Mouse (Mus musculus) olfactory bulb, adult 2 months (tissue): Measurements from ENCODE around the gene Crtc1. TPM values are rescaled to one million over a fixed set of nuclear protein-coding genes. Genes with fewer than 3 reads are reported as not detected.

Experiments used
- H3K27ac ChIP-seq: fragments of 200-500 bp; 2 replicates; pipeline ENCODE4 v1.5.1; 2012; ENCODE audit warnings: low read depth, low read length; ENCODE audit not compliant: insufficient read depth
- H3K4me1 ChIP-seq: fragments of 200-500 bp; 2 replicates; pipeline ENCODE4 v1.6.1; 2012; ENCODE audit warnings: low read length; ENCODE audit not compliant: control insufficient read depth, insufficient read depth
- H3K4me3 ChIP-seq: fragments of 200-500 bp; 2 replicates; pipeline ENCODE4 v1.5.1; 2012; ENCODE audit warnings: mild to moderate bottlenecking, low read depth, low read length, moderate library complexity; ENCODE audit not compliant: insufficient read depth
- CTCF ChIP-seq: fragments of 200-500 bp; IDR thresholded peaks from 2 replicates; pipeline ENCODE4 v1.5.1; 2012; ENCODE audit warnings: low read depth, mild to moderate bottlenecking, low read length, moderate library complexity; ENCODE audit not compliant: insufficient read depth
- POLR2A ChIP-seq: fragments of 200-500 bp; IDR thresholded peaks from 2 replicates; pipeline ENCODE4 v1.6.1; 2012; ENCODE audit warnings: mild to moderate bottlenecking, low read depth, low read length, moderate library complexity; ENCODE audit not compliant: insufficient read depth
- WGBS: fragments of 180-500 bp; shearing (Covaris S2); methylation state at CpG from one replicate; pipeline ENCODE4 v1.1.7; 2018; 5-methylcytosine and 5-hydroxymethylcytosine counted together
- polyA plus RNA-seq: library from polyadenylated mRNA; stranded (reverse); fragments of >200 nt; gene quantifications from 2 replicates; pipeline ENCODE4 v1.2.4, GENCODE M21; 2012; ENCODE audit warnings: low replicate concordance; ENCODE audit not compliant: missing spikeins, insufficient read depth, insufficient read length

The Crtc1 gene
- polyA plus RNA-seq = not detected in 2 replicates

GRCm38 (mm10) chr8:70439055-70439847 is at the start of gene Crtc1:
TSS of gene Crtc1 (minus strand) at chr8:70439579.
- TF ChIP-seq POLR2A (peak; percentile 95), CTCF (no peak)
- H3K4me3 ChIP-seq = peak within 1 kb of the TSS; percentile 87
- under 1% methylated on average over 70 of the region's 70 CpGs for WGBS
- peak within 1 kb of the TSS; percentile 79 for H3K27ac ChIP-seq
- peaks cover 25% of the 10 kb centered on the region for H3K4me1 ChIP-seq

- WGBS = 15% methylated on average over 14 of the region's 14 CpGs
- H3K27ac ChIP-seq = no peak overlapping the region
- no peak for TF ChIP-seq POLR2A
- TF ChIP-seq CTCF = no peak
- peaks cover 52% of the 10 kb centered on the region for H3K4me1 ChIP-seq
- H3K4me3 ChIP-seq = no peak overlapping the region
These were observed 49.6 kb upstream of the Crtc1 start for GRCm38 (mm10) chr8:70488931-70489470.

GRCm38 (mm10) chr8:70487993-70488796 is 48.8 kb upstream of the Crtc1 start:
- H3K27ac ChIP-seq = no peak overlapping the region
- H3K4me1 ChIP-seq = peaks cover 44% of the 10 kb centered on the region
- TF ChIP-seq CTCF = no peak
- no peak for TF ChIP-seq POLR2A
- 9% methylated on average over 55 of the region's 55 CpGs for WGBS
- peak overlapping the region; percentile 89 for H3K4me3 ChIP-seq

GRCm38 (mm10) chr8:70486941-70487520 is 47.7 kb upstream of the Crtc1 start, which contains the start of gene Tmem59l:
TSS of gene Tmem59l (minus strand) at chr8:70487358.
- peak within 1 kb of the TSS; percentile 89 for H3K4me3 ChIP-seq
- peak within 1 kb of the TSS; percentile 54 for H3K27ac ChIP-seq
- TF ChIP-seq POLR2A (peak; percentile 31; the same call in 1 of the 2 replicates), CTCF (no peak)
- H3K4me1 ChIP-seq = peaks cover 33% of the 10 kb centered on the region
- WGBS = 7% methylated on average over 33 of the region's 33 CpGs

GRCm38 (mm10) chr8:70486191-70486681 is 46.9 kb upstream of the Crtc1 start:
- WGBS = 51% methylated on average over 7 of the region's 7 CpGs
- TF ChIP-seq POLR2A = no peak
- TF ChIP-seq CTCF = no peak
- no peak overlapping the region for H3K27ac ChIP-seq

GRCm38 (mm10) chr8:70482943-70483342 is 43.6 kb upstream of the Crtc1 start:
- TF ChIP-seq CTCF (no peak), POLR2A (no peak)
- 67% methylated on average over 2 of the region's 2 CpGs for WGBS

More at GRCm38 (mm10) chr8:70486191-70486681, 46.9 kb upstream of the Crtc1 start:
- Histone ChIP-seq H3K4me1 (peaks cover 35% of the 10 kb centered on the region), H3K4me3 (peak overlapping the region; percentile 89)

GRCm38 (mm10) chr8:70481908-70482307 is 42.5 kb upstream of the Crtc1 start:
- TF ChIP-seq CTCF = no peak
- TF ChIP-seq POLR2A = no peak
- 62% methylated on average over 3 of the region's 3 CpGs for WGBS
- no peak overlapping the region for H3K4me3 ChIP-seq
- H3K4me1 ChIP-seq = peaks cover 23% of the 10 kb centered on the region
- no peak overlapping the region for H3K27ac ChIP-seq

More at GRCm38 (mm10) chr8:70482943-70483342, 43.6 kb upstream of the Crtc1 start:
- Histone ChIP-seq H3K4me3 (no peak overlapping the region), H3K4me1 (peaks cover 17% of the 10 kb centered on the region), H3K27ac (no peak overlapping the region)

GRCm38 (mm10) chr8:70477269-70477982 is 38.0 kb upstream of the Crtc1 start:
- TF ChIP-seq CTCF = no peak
- TF ChIP-seq POLR2A = no peak
- peaks cover 24% of the 10 kb centered on the region for H3K4me1 ChIP-seq
- H3K27ac ChIP-seq = no peak overlapping the region
- peak overlapping the region; percentile 74 for H3K4me3 ChIP-seq
- WGBS = 5% methylated on average over 21 of the region's 21 CpGs
